ENCODE assay signal across 35 mouse cellular contexts in the genomic region with DNA sequence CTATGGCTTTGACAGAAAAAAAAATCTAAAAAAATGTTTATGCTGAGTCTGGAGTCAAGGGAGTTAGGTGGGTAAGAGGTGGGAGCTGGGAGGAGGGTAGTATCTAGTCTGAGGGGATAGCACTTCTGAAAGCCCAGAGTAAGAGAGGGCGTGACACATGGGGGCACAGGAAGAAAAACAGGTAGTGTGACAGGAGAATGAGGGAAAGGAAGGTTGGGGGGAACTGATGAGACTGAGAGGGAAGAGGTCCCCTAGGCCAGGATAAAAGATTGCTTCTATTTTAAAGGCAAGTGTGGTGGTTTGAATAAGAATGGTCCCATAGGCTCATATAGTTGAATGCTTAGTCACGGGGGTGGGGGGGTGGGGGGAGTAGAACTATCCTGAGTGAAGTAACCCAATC.
"Had no signal": no experiment of that assay in that cellular context is flagged by ENCODE, and none has a peak within 500 bp of the region (broad histone marks: within the 10 kb centered on the region; RNA-seq: fewer than 3 reads in every experiment).

No protein-coding gene starts in this region.

- H3K4me3 ChIP-seq: heart, embryonic 10.5 days; heart, embryonic 12.5 days; heart, embryonic 13.5 days; heart, embryonic 15.5 days; hindbrain, embryonic 10.5 days; hindbrain, embryonic 12.5 days; hindbrain, embryonic 13.5 days; hindbrain, embryonic 15.5 days; intestine, embryonic 15.5 days; kidney, embryonic 15.5 days; layer of hippocampus, adult 2 months; left cerebral cortex, adult 2 months had no signal

- H3K27me3 ChIP-seq: heart, embryonic 12.5 days; heart, embryonic 13.5 days; heart, embryonic 15.5 days; hindbrain, embryonic 12.5 days; hindbrain, embryonic 13.5 days; hindbrain, embryonic 15.5 days; intestine, embryonic 15.5 days; kidney, embryonic 15.5 days had no signal

- H3K4me1 ChIP-seq: heart, embryonic 10.5 days; heart, embryonic 12.5 days; heart, embryonic 13.5 days; heart, embryonic 15.5 days; hindbrain, embryonic 10.5 days; hindbrain, embryonic 12.5 days; hindbrain, embryonic 13.5 days; hindbrain, embryonic 15.5 days; intestine, embryonic 15.5 days; kidney, embryonic 15.5 days had no signal

- H3K4me2 ChIP-seq: heart, embryonic 11.5 days; heart, embryonic 12.5 days; heart, embryonic 13.5 days; heart, embryonic 15.5 days; hindbrain, embryonic 12.5 days; hindbrain, embryonic 13.5 days; hindbrain, embryonic 14.5 days; hindbrain, embryonic 15.5 days; intestine, embryonic 15.5 days; kidney, embryonic 15.5 days had no signal

- ATAC-seq: hindbrain, embryonic 16.5 days; hindbrain, postnatal 0 days; inflammation-experienced regulatory T-cells, adult 6 months; intestine, embryonic 15.5 days; intestine, embryonic 16.5 days; intestine, postnatal 0 days had no signal

- H3K9me3 ChIP-seq: heart, embryonic 10.5 days; heart, embryonic 12.5 days; heart, embryonic 13.5 days; heart, embryonic 15.5 days; hindbrain, embryonic 10.5 days; hindbrain, embryonic 12.5 days; hindbrain, embryonic 13.5 days; hindbrain, embryonic 15.5 days; intestine, embryonic 15.5 days; kidney, embryonic 15.5 days had no signal

- H3K36me3 ChIP-seq: heart, embryonic 10.5 days; heart, embryonic 12.5 days; heart, embryonic 13.5 days; heart, embryonic 15.5 days; hindbrain, embryonic 10.5 days; hindbrain, embryonic 12.5 days; hindbrain, embryonic 13.5 days; hindbrain, embryonic 15.5 days; intestine, embryonic 15.5 days; kidney, embryonic 15.5 days had no signal

- H3K9ac ChIP-seq: heart, embryonic 12.5 days; heart, embryonic 13.5 days; heart, embryonic 15.5 days; hindbrain, embryonic 12.5 days; hindbrain, embryonic 13.5 days; hindbrain, embryonic 14.5 days; hindbrain, embryonic 15.5 days; intestine, embryonic 15.5 days; kidney, embryonic 15.5 days had no signal

- DNase-seq: heart, postnatal 10 days; heart, postnatal 14 days; heart, postnatal 36 days; kidney, adult 11 months; kidney, adult 18-20 months; kidney, adult 2 months; kidney, adult 8-10 months; kidney, adult 9 months; kidney, postnatal 10 days; kidney, postnatal 14 days; kidney, postnatal 25 days; kidney, postnatal 36 days; kidney, postnatal 4 days; layer of hippocampus, adult 9-11 months; layer of hippocampus, postnatal 36 days had no signal

- H3K27ac ChIP-seq: heart, embryonic 10.5 days; heart, embryonic 13.5 days; heart, embryonic 15.5 days; hindbrain, embryonic 10.5 days; hindbrain, embryonic 12.5 days; hindbrain, embryonic 13.5 days; hindbrain, embryonic 14.5 days; hindbrain, embryonic 15.5 days; hindbrain, postnatal 0 days; intestine, embryonic 15.5 days; kidney, embryonic 15.5 days; kidney, postnatal 0 days; layer of hippocampus, adult 2 months; left cerebral cortex, adult 2 months had no signal
